Mouse (Mus musculus) G1E-ER4 (cell line): ENCODE measurements around the gene Tspan4. TPM values are rescaled to one million over a fixed set of nuclear protein-coding genes. Genes with fewer than 3 reads are reported as not detected.

Experiments used
- GATA1 ChIP-seq: IDR thresholded peaks from one replicate; pipeline ENCODE4 v1.8.0; 2012; ENCODE audit warnings: low read length, inconsistent platforms
- polyA plus RNA-seq: library from polyadenylated mRNA; stranded (reverse); fragments of >175 nt; gene quantifications from 2 replicates; pipeline ENCODE4 v1.2.3, GENCODE M21; 2012

The Tspan4 gene
- polyA plus RNA-seq: 26.6 and 26.7 TPM in 2 replicates

- TF ChIP-seq GATA1: no peak
These were observed at the start of gene Tspan4, which contains the start of gene Polr2l for GRCm38 (mm10) chr7:141475011-141475804. Gene Tspan4 (plus strand): TSS chr7:141475240. Gene Polr2l (minus strand): TSS chr7:141475132.

- no peak for TF ChIP-seq GATA1
These were observed 47.9 kb upstream of the Tspan4 start for GRCm38 (mm10) chr7:141426948-141427730.

GRCm38 (mm10) chr7:141428701-141429100 is 46.3 kb upstream of the Tspan4 start:
- no peak for TF ChIP-seq GATA1

- TF ChIP-seq GATA1: no peak
These were observed 45.7 kb upstream of the Tspan4 start, which contains the start of gene Cend1 for GRCm38 (mm10) chr7:141429310-141429709. Gene Cend1 (minus strand): TSS chr7:141429491.

GRCm38 (mm10) chr7:141429840-141430584 is 45.0 kb upstream of the Tspan4 start:
- TF ChIP-seq GATA1: no peak

- TF ChIP-seq GATA1: no peak
These were observed 44.3 kb upstream of the Tspan4 start for GRCm38 (mm10) chr7:141430585-141431240.

- TF ChIP-seq GATA1: no peak
These were observed 43.4 kb upstream of the Tspan4 start for GRCm38 (mm10) chr7:141431434-141432185.

- no peak for TF ChIP-seq GATA1
These were observed 42.8 kb upstream of the Tspan4 start for GRCm38 (mm10) chr7:141432186-141432611.

GRCm38 (mm10) chr7:141432741-141433516 is 42.1 kb upstream of the Tspan4 start:
- no peak for TF ChIP-seq GATA1

GRCm38 (mm10) chr7:141433517-141434400 is 41.3 kb upstream of the Tspan4 start:
- no peak for TF ChIP-seq GATA1

- no peak for TF ChIP-seq GATA1
These were observed 40.6 kb upstream of the Tspan4 start for GRCm38 (mm10) chr7:141434464-141434863.

- no peak for TF ChIP-seq GATA1
These were observed 39.7 kb upstream of the Tspan4 start for GRCm38 (mm10) chr7:141435129-141435855.
